Mouse (Mus musculus) mesoderm, embryonic 11.5 days (tissue): ENCODE measurements around the gene Nptxr.

Source experiments
- DNase-seq: peaks from one replicate; pipeline ENCODE4 v3.0.0-alpha.2; 2012; ENCODE audit warnings: low read depth, low spot score

The Nptxr gene

DNA sequence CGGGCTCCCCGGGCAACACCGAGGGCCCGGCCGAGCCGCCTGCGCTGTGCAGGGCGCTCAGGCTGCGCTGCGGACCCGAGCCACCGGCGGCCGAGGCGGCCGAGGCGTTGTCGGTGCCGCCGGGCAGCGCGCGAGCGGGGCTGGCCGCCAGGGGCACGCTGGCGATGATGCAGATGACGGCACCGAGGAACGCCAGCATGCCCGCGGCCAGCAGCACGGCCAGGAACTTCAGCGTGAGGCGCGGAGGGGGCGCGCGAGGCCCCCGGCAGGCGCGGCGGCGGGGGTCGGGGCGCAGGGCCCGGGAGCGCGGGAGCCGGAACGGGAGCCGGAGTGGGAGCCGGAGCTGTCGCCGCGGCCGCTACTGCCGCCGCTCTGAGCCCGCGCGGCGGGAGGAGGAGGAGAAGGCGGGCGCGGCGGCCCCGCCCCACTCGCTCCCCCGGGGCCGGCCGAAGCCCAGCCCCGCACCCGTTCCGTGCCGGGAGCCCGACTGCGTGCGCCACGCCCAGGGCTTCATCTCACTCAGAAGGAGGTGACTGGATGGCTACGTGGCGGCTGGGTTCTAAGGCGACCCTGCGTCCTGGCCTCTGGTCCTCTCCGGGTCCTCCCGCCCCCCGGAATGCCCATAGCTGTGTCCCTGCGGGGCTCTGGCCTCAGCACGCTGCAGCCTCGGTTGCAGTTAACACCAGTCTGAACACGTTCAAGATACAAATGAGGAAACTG is at the start of gene Nptxr:
Gene Nptxr, minus strand, starts transcription at position 415 of the 720 bp plus-strand sequence.
- peak; percentile 58 for DNase-seq

DNA sequence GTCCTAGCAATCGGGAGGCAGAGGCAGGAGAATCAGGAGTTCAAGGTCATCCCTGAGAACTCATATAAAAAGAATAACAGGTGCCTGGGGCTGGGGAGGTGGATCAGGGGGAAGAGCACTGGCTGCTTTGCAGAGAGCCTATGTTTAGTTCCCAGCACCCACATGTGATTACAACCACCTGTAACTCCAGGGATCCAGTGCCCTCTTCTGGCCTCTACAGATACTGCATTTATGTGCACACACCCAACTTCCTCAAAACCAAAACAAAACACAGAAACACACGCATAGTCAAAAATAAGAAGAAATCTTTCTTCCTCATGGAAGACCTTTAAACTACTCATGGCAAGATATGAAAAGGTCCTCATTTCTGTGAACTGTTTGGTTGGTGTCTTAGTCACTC is 45.6 kb upstream of the Nptxr start:
- no peak for DNase-seq

DNA sequence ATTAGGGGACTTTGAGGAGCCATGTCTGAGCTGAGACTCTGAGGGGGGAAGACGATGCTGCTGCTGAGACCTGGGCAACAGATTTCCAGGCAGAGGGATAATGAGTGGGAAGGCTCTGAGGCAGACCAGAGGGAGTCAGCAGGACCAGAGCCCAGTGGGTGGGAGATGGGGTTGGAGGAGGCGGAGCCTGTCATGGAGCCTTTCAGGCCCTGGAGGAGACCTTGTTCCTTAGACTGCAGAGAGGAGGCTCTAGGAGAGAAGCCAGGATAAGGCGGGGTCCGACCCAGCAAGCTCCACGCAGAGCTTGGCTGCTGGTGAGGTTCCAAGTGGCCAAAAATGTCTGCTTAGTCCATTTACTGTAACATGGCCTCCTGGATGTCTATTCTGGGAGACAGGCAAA is 42.5 kb upstream of the Nptxr start:
- DNase-seq = no peak

DNA sequence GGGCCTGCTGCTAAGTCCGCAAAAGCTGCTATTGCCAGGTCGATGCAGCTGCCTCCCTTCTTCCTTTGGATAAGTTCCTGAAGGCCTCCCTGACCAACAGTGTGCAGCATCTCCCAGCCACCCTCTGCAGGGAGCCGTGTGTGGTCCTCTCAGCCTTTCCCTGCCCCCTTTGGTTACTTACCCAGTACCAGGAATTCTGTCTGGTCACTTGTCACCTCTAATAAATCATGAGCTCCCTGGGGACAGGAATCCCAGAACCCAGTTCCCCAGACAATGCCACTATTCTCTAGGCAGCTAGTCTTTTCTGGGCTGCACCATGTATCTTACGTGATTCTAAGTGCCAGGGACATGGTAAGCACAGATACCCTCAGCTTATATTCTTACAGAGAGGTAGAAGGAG is 41.4 kb upstream of the Nptxr start:
- no peak for DNase-seq

DNA sequence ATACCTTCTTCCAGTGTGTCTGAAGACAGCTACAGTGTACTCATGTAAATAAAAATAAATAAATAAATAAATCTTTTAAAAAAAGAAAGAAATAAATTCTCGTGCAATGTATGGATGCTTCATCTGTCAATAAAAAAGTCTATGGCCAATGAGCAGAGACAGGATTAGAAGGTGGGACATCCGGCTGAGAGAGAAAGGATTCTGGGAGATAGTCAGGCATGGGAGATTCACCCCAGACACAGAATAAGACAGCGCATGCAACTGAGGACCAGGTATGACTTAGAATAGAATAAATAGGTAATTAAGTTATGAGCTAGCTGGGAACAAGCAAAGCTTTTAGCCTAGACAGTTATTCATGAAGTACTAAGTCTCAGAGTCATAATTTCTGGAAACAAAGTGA is 38.4 kb upstream of the Nptxr start:
- no peak for DNase-seq

DNA sequence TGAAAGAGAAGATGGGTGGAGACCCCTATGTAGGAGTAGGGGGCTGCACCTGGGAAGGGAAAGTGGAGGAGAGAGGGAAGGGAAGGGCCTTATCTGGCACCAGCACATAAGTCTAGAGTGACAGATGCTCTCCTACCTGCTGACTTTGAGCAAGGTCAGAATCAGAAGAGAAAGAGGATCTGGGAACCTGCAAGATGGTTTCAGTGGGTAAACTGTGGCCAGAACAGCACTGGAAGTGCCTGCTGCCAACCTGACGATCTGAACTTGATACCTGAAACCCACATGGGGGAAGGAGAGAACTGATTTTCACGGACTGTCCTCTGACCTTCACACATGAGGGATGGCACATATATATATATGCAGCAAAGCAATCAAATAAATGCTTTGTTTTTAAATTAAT is 35.7 kb upstream of the Nptxr start:
- no peak for DNase-seq

- DNase-seq = no peak
Observed at GRCm38 (mm10) chr15:79834881-79835260, 30.3 kb upstream of the Nptxr start.

GRCm38 (mm10) chr15:79834130-79834880 is 29.7 kb upstream of the Nptxr start, which contains the start of the genes Npcd and Cbx6:
Gene Npcd (minus strand): TSS chr15:79834237.
Gene Cbx6 (minus strand): TSS chr15:79834688.
- DNase-seq = peak; percentile 97

DNA sequence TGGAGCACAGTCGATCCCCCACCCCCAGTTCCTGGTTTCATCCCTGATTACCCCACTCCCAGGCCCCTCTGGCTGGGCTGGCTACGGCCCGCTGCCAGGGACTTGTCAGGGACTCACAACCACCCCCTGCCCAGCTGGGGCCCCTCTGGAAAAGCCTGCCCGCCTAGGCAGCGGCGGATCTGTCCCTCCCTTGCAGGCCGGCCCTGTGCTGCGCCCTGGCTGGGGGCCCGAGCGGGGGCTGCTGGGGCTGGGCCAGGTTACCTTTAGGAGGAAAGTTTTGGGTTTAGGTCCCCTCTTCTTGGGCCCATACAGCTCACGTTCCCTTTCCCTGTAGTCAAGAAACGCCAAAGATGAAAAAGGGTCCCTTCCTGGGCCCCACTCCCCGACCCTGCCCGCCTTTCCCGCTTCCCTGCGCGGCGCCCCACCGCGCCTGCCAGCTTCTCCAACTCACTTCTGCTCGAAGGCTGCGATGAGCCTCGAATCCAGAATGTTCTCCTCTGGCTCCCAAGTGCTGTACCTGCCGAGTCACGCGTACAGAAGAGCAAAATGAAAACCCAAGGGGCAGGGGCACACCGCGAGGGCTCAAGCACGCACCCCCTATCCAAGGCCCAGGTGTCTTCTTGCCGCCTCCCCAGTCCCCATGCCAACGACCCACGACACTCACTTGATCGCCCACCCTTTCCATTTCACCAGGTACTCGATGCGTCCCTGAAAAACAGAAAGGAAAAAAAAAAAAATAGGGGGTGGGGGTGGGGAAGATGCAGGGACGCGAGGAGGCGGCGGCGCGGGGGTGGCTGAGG is 28.9 kb upstream of the Nptxr start:
- DNase-seq = no peak

DNA sequence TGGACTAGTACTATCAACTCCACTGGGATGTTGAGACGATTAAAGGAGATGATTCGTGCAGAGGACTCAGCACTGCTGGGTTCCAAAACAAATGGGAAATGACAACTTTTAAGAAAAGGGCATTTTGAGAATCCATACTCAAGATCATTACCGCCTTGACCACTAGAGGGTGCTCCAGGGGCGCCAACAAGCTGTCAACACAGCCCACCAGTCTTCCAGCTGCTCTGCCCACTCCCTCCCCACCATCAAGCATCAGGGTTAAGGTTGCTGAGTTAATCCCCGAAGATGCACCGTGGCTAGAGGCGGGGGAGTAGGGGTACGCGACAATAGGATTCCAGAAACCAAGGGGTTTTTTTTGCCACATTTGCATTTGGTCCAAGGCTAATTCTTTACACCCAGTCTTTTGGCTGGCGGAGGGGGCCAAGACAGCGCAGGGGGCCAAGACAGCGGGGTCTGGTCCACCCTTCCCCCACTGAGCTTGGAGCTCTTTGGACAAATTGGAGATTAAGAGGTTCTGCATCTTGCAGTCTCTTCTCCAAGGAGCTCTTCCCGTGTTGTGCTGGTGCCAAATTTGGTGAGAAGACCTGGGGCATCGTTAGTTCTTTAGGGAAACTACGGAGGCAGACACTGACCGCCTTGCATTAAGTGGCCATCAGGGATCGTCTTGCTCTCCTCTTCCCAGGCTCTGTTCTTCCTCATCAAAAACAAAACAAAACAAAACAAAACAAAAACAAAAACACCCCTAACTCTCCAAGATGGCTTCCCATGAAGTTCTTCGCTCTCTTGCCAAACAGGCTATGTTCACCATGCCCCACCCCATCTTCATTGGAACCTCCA is 27.7 kb upstream of the Nptxr start:
- DNase-seq = peak; percentile 86

- DNase-seq = peak; percentile 88
Observed at GRCm38 (mm10) chr15:79830388-79830787, 25.8 kb upstream of the Nptxr start.

GRCm38 (mm10) chr15:79829431-79829830 is 24.9 kb upstream of the Nptxr start:
- DNase-seq = no peak

DNA sequence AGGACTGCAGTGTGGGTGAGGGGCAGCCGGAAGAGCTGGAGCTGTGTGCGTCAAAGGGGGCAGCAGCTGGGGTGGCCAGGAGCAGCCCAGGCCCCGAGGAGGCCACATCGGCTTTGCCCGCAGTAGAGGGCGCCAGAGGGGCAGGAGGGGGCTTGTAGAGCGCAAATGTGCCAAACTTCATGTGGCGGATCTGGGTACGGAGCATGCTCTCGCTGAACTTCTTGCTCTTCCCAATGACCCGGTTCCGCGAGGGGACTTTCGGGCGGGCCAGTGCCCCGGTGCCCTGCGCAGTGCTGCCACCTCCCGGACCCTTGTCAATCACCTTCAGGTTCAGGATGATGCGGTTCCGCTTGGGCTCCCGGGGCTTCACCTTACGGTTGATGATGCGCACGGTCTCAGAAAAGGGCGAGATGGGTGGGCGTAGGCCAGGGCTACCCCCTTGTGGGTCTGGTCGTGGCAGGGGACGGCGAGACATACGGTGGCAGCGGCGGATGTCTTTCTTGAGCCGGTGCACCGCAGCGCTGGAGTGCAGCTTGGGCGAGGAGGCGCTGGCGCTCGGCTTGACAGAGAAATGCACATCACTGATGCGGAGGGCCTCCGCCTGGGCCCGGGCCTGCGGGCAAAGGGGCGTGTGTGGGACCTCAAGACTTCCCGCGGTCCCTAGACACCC is 23.9 kb upstream of the Nptxr start:
- DNase-seq = no peak

DNA sequence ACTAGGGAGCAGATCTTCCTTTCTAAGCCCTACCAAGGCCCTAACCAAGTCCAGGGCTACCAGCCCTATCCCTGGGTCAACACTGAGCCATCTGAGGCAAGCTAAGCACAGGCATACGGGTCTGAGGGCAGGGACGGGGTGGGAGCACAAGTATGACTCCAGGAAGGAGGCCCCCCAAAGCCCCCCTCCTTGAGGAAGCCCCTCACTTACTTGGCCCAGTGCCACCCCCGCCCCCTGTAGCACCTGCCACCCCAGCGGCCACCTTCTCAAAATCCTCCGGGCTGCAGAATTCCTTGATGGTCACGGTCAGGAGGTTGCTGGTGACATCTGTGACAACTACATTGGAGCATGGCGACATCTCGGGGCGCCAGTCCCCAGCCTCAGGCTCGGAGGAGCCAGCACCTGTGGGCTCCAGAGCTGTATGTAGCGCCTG is 23.2 kb upstream of the Nptxr start:
- DNase-seq = no peak

GRCm38 (mm10) chr15:79827061-79827777 is 22.7 kb upstream of the Nptxr start:
- no peak for DNase-seq

DNA sequence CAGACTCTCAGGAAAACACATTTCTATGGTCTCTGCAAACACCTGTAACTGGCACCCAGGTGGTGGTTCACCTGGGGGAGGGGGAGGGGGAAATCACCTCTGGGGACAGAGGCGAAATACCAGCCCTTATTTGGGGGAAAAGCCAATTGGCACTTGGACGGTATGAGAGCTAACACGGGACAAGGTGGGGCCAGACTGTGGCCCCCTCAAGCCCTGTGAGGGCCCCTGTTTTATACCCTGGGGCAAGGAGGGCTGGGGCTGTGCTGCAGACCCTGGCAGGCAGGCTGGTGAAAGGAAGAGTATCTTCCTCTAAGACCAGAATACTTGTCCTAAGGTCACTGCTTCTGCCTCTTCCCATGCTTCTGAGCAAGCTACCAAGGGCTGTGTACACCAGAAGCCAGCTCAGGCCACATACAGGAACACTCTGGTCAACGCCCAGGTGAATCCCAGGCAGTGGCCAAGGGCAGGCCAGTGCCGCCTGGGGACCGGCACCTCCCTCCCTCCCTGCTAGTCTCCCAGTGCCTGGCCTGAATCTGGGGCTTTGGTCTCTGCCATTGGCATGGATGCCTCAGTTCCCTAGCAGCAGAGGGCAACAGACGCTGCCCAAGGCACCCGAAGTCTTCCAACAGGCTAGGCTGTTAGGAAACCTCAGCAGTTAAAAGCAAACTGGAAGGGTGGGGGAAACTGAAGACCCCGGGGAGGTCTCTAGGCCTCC is 21.8 kb upstream of the Nptxr start:
- DNase-seq = no peak

DNA sequence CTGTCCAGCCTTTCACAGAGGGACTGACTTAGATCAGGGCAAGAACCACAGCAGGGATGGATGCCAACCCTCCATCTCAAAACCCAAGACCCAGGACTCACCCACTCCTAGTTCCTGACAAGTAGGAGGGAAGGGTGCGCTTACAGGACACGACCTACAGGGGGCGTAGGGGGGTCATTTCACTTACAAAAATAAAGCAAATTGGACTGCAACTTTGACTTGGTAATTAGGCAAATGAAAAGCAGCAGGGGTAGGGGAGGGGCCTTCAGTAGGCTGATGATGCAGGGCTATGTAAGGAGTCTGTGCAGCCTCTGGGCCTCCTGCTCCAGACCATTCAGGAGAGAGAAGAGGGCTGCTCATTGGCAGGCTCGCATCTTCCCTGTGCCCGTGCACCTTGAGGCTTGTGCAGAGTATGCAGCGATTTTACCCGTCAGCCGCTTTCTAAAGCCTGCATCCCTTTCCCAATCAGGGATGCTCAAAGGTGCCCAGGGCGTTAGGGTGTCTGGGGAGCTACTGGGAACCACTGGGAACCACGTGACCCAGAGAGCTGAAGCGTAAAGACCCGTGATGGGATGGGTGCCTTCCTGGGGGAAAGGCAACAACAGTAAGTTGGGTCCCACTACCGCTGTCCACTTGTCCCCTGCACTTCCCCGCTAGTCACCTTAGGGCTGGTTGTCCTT is 20.7 kb upstream of the Nptxr start:
- peak; percentile 49 for DNase-seq

DNA sequence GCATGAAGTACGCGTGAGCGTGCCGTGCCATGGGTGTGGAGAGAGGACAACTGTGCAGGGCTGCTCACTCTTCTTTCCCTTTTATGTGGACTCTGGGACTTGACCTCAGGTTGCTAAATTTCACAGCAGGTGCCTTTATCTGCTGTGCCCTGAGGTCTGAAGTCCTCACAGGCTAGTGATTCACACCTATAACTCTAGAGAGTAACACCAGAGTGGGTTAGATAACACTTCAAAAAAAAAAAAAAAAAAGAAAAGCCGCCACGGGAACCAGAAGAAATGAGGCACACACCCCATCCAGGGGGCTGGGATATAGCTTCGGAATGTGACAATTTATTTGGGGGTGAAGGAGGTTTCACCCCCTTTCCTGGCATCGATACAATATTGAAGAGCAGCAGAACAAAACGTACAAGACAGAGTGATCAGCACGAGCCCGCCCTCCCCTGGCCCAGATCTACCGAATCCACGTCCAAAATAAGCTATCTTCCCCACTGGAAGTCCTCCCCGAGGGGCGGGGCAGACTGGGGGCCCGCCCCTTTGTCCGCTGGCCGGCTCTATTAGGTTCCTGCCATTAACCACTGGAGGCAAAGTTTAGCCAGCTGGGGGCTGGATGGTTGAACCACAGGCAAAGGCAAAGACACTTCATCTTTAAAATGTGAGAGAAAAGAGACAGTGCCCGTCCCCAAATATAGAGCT is 19.2 kb upstream of the Nptxr start:
- no peak for DNase-seq
